Mouse (Mus musculus): ENCODE results near the gene Myo18b. TPM values are rescaled to one million over a fixed set of nuclear protein-coding genes. Genes with fewer than 3 reads are reported as not detected.

Gene Myo18b
- polyA plus RNA-seq, 1 experiment from 2014 or later = not detected

DNA sequence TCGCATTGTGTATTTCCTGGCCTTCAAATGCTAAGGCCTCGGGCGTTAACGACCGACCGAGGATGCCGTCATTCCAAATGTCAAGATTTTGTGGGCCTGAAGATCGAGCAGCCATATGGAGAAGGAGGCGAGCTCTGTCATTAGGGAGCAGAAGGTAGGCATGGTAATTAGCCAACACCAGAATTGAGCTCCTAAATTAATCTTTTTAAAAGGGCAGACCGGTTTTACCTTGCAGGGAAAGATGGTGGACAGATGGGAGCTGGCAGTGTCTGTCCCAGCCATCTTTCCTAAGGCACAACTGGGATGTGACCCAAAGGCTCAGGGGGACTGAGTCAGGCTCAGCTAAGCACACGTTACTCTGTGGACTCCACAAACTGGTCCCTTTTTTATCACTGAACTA is 151.6 kb downstream of the Myo18b start:
- ChIA-PET POLR2A (no interaction called here), CTCF (no interaction called here)
- ATAC-seq = no peak
- peaks cover 8% of the 10 kb centered on the region for H3K27me3 ChIP-seq
- TF ChIP-seq CTCF (IDR thresholded peaks at IDR 0.05) = no peak
- no peak for DNase-seq (ENCODE audit: low read depth, low spot score)
- in situ Hi-C loops (cut with MboI; ENCODE audit: low pct_unique_long_range_greater_than_20kb) = no loop called here

DNA sequence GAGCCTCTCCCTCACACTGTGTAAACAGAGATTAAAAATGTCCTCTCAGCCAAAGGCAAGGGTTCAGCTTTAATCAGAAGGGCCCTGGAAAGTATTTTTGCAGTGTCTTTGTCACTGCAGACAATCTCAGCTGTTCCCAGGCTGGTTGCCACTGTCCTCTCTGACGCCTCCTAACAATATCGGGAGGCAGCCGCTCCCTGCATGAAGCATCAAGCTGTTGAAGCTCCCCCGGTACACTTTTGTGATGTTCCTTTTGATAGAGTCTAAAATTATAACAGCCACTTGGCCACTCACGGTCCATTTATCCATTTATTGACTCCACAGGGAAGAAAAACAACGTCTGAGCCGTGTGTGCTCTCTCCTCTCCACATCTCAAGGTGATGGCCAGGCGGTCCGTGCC is 153.0 kb downstream of the Myo18b start:
- in situ Hi-C loops (cut with MboI; ENCODE audit: low pct_unique_long_range_greater_than_20kb) = no loop called here

DNA sequence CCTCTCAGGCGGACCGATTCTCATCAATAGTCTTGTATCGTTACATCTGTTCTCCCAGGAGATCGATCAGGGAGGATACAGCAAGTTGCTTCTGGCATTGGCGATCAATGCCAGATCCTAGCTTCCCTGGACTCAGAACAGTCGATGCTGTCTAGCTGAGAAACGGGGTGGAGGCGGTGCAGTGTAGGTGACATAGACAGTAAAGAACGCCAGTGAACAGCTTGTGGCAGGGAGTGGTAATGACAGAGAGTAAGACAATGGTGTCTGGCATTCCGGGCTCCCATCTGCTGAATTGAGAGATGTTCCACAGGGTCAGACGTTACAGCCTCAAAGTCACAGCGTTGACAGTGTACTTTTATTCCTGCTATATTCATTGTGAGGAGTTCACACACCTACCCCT is 155.5 kb downstream of the Myo18b start:
- peaks cover 8% of the 10 kb centered on the region for H3K27me3 ChIP-seq
- in situ Hi-C loops (cut with MboI; ENCODE audit: low pct_unique_long_range_greater_than_20kb) = no loop called here
- ChIA-PET CTCF (no interaction called here), POLR2A (no interaction called here)
- TF ChIP-seq CTCF (IDR thresholded peaks at IDR 0.05) = no peak
- ATAC-seq = no peak
- no peak for DNase-seq (ENCODE audit: low read depth, low spot score)

More for the DNA sequence above, 153.0 kb downstream of the Myo18b start:
- peaks cover 8% of the 10 kb centered on the region for H3K27me3 ChIP-seq
- ChIA-PET CTCF (no interaction called here), POLR2A (no interaction called here)
- no peak for DNase-seq (ENCODE audit: low read depth, low spot score)
- no peak for ATAC-seq
- no peak for TF ChIP-seq CTCF (IDR thresholded peaks at IDR 0.05)

DNA sequence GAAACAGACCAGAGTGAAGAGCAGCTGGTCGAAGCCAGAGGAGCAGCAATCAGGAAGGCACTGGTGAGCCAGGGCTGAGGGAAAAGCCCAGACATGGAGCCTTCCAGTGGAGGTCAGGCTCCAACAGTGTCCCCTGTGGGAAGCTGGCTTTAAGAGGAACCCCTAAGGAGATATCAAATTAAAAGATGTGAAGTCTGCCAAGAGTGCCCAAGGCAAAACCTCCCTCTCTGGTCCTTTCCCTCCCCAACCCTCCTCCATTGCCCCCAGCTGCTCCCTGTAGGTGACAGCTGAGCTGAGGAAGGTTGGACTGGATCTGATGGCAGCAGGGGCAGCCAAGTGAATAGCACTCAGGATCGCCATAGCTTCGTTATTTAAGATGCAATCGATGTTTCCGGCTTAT is 161.1 kb downstream of the Myo18b start:
- in situ Hi-C loops (cut with MboI; ENCODE audit: low pct_unique_long_range_greater_than_20kb) = no loop called here
- CTCF ChIA-PET = no interaction called here
- POLR2A ChIA-PET = no interaction called here
- TF ChIP-seq CTCF (IDR thresholded peaks at IDR 0.05) = no peak
- H3K27me3 ChIP-seq = no peaks in the 10 kb centered on the region
- DNase-seq (ENCODE audit: low read depth, low spot score) = no peak
- ATAC-seq = no peak

DNA sequence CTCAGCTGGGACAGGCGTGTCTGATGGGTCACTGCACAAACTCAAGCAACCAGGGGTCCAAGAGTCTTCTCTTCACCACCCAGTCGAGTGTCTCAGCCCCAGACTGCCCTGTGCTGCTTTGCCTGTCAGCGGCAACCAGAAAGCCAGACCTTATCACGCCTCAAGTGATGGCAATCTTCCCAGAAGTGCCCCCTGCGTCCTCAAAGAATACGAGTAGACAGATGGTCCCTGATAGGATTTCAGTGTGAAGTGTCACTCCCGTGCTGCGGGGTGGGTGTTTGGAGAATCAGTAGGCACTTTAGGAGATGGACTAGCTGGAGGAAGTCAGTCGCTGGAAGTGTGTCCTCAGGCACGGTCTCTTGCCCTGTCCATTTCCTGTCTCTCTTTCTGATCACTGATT is 165.6 kb downstream of the Myo18b start:
- no peaks in the 10 kb centered on the region for H3K27me3 ChIP-seq
- ATAC-seq = no peak
- no peak for TF ChIP-seq CTCF (IDR thresholded peaks at IDR 0.05)
- ChIA-PET POLR2A (no interaction called here), CTCF (no interaction called here)
- in situ Hi-C loops (cut with MboI; ENCODE audit: low pct_unique_long_range_greater_than_20kb) = no loop called here
- no peak for DNase-seq (ENCODE audit: low read depth, low spot score)

DNA sequence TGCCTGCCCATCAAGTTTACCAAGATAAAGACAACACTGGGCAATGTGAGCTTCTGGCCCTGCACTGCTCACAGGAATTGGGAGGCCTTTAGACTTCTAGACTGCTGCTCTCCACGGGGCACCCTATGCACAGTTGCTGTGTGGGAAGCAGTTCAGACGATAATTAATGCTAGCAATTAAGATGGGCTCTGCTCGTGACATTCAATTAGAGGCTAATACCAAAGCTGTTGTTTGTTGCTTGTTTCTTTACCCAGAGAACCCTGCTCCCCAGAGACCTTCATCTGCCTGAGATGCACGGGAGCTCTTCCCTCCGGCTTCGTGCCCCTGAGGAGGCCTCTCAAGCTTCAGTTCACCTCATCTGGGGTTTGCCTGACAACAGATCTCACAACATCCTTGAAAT is 167.7 kb downstream of the Myo18b start:
- DNase-seq (ENCODE audit: low read depth, low spot score) (no peak), ATAC-seq (no peak)
- TF ChIP-seq CTCF (IDR thresholded peaks at IDR 0.05) = no peak
- in situ Hi-C loops (cut with MboI; ENCODE audit: low pct_unique_long_range_greater_than_20kb) = no loop called here
- ChIA-PET POLR2A (no interaction called here), CTCF (no interaction called here)
- H3K27me3 ChIP-seq = no peaks in the 10 kb centered on the region

DNA sequence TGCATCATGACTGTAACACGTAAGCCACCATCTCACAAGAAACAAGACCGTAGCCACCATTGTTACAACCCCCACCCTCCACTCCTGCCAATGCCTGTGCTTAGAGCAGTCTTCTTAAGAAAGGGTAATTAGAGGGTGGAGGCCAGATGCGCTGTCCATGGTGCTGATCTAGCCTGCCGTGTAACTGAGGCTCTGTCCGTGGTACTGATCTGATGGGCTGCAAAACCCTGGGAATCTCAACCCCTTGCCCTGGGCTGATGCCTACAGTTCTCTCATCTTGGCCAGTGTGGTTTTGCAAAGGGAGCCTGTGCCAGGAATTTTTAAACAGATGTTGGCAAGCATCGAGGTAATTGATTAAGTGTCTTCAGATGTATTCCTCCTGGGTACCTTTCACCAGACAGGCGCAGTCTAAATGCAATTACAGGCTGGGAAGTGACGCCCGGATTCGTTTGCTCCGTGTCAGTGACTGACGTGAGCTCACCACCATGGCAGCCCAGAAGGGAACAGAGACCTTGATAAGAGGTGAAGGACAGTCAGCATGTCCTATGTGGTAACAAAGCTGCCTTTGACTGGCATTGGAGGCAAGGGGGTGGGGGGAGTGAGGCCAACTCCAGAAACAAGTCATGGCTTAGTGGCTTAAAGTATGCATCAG is 177.4 kb downstream of the Myo18b start:
- in situ Hi-C loops (cut with MboI; ENCODE audit: low pct_unique_long_range_greater_than_20kb) = no loop called here
- ATAC-seq (no peak), DNase-seq (ENCODE audit: low read depth, low spot score) (peak; percentile 13)
- ChIA-PET CTCF (interaction anchor here (1.2 kb wide), 1 partner anchor 10 kb away, joined by 5 read pairs; no protein-coding TSS in a partner anchor), POLR2A (no interaction called here)
- no peaks in the 10 kb centered on the region for H3K27me3 ChIP-seq
- no peak for TF ChIP-seq CTCF (IDR thresholded peaks at IDR 0.05)

DNA sequence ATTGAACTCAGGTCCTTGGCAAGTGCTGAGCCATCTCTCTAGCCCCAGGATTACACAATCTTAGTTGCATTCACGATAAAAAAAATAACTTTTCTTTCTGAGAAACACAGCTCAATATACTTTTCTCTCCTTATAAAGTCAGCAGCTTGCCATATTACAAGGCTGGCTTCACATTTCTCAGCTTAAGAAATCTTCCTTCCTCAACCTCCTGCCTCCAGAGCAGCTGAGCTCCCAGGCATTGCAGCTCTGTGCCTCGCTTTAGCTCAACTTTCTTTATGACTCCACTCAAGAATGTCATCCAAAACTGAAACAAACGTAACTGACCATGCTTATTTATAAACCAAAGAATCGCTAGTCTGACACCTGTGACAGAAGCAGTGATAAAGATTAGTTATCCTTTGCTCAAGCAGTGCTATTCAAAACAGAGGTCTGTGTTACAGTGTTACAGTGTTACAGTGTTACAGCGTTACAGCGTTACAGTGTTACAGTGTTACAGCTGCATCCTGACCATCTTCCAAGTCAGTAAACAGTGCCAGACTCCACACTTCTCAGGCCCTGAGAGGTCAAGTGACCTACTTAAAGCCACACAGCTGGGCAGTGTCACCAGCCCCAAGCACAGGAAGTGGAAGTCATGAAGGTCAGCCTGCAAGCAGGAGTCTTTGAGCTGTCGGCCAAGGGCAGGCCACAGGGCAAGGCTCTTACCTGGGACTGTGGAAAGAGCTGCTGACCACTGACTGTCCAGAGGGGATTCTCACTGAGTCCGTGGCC is 181.3 kb downstream of the Myo18b start:
- POLR2A ChIA-PET = no interaction called here
- CTCF ChIA-PET = no interaction called here
- in situ Hi-C loops (cut with MboI; ENCODE audit: low pct_unique_long_range_greater_than_20kb) = no loop called here
- no peaks in the 10 kb centered on the region for H3K27me3 ChIP-seq
- TF ChIP-seq CTCF (IDR thresholded peaks at IDR 0.05) = no peak
- DNase-seq (ENCODE audit: low read depth, low spot score) (no peak), ATAC-seq (no peak)

DNA sequence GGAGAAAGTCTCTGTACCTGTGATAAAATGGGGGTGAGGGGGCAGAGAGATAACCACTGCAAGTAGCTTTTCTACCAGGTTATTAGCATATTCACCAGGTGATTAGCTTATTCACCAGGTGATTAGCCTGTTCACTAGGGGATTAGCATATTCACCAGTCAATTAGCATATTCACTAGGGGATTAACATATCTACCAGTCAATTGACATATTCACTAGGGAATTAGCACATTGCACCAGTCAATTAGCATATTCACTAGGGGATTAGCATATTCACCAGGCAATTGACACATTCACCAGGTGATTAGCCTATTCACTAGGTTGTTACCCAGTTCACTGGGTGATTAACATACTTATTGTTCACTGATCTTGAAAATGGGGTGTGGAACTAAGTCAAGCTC is 186.3 kb downstream of the Myo18b start:
- in situ Hi-C loops (cut with MboI; ENCODE audit: low pct_unique_long_range_greater_than_20kb) = no loop called here
- ATAC-seq (no peak), DNase-seq (ENCODE audit: low read depth, low spot score) (no peak)

DNA sequence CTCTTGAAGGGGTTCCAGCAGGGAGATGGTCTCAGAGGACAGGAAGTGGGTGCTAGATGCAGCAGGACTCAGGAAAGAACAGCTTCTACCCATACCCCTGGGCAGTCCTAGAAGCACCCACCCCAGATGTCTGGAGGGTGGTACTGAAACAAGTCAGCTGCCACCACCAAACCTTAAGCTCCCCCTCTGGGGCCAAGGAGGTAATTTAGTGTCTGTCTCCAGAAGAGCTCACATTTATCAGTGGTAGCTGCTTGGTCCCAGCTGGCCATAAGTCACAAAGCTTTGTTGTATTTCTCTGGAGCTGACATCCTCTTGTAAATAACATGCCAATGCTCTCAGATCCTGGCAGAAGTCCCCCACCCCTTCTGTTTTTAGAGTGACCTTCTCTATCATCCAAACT is 187.7 kb downstream of the Myo18b start:
- ATAC-seq (no peak), DNase-seq (ENCODE audit: low read depth, low spot score) (no peak)
- no peak for TF ChIP-seq CTCF (IDR thresholded peaks at IDR 0.05)
- in situ Hi-C loops (cut with MboI; ENCODE audit: low pct_unique_long_range_greater_than_20kb) = no loop called here
- CTCF ChIA-PET = interaction anchor here (1.7 kb wide), 1 partner anchor 10 kb away, joined by 5 read pairs; no protein-coding TSS in a partner anchor
- POLR2A ChIA-PET = no interaction called here
- no peaks in the 10 kb centered on the region for H3K27me3 ChIP-seq

More for the DNA sequence above, 186.3 kb downstream of the Myo18b start:
- no peak for TF ChIP-seq CTCF (IDR thresholded peaks at IDR 0.05)
- CTCF ChIA-PET = interaction anchor here (1.7 kb wide), 1 partner anchor 8 kb away, joined by 5 read pairs; no protein-coding TSS in a partner anchor
- POLR2A ChIA-PET = no interaction called here
- no peaks in the 10 kb centered on the region for H3K27me3 ChIP-seq

DNA sequence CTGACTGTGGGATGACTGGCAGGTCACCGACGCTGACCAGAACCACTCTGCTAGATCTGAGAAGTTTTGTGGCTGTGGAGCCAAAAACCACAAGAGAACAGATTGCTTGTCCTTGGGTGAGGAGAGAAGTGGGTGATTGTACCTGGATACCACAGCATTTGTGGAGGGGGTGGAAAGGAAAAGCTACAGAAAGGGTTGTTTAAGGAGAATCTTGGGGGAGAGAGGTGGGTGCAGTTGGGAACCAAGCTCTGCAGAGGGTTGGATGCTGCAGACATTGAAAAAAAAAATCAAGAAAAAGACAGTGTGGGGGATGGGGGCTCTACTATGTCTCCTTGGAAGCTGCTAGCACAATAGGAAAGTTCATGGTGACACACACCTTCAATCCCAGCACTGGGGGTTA is 188.7 kb downstream of the Myo18b start:
- ChIA-PET POLR2A (no interaction called here), CTCF (no interaction called here)
- no peak for ATAC-seq

More for the DNA sequence above, 188.7 kb downstream of the Myo18b start:
- in situ Hi-C loops (cut with MboI; ENCODE audit: low pct_unique_long_range_greater_than_20kb) = no loop called here
- H3K27me3 ChIP-seq = no peaks in the 10 kb centered on the region
- TF ChIP-seq CTCF (IDR thresholded peaks at IDR 0.05) = no peak
- DNase-seq (ENCODE audit: low read depth, low spot score) = no peak
